Mouse (Mus musculus) midbrain, embryonic 11.5 days (tissue): ENCODE data around the gene Epb41l4b. TPM values are rescaled to one million over a fixed set of nuclear protein-coding genes. Genes with fewer than 3 reads are reported as not detected.

ENCODE experiments used
- ATAC-seq: fragments of 200-750 bp; cut with Nextera tagmentation; 2 replicates; pipeline ENCODE4 v1.8.0; 2017; ENCODE audit warnings: moderate TSS enrichment, moderate library complexity; ENCODE audit not compliant: low FRiP score
- DNase-seq: peaks from one replicate; pipeline ENCODE4 v3.0.0; 2015; ENCODE audit warnings: low spot score; ENCODE audit errors: missing footprints
- H3K27ac ChIP-seq: fragments of 300-500 bp; sonication (generic); 2 replicates; pipeline ENCODE4 v1.5.1; 2014; ENCODE audit warnings: low read depth, low read length
- H3K27me3 ChIP-seq: fragments of 300-500 bp; sonication (generic); 2 replicates; pipeline ENCODE4 v1.6.1; 2014; ENCODE audit warnings: mild to moderate bottlenecking, low read length, moderate library complexity, mixed read lengths; ENCODE audit not compliant: control insufficient read depth, insufficient read depth
- H3K36me3 ChIP-seq: fragments of 300-500 bp; sonication (generic); 2 replicates; pipeline ENCODE4 v1.6.1; 2014; ENCODE audit warnings: mild to moderate bottlenecking, low read length, moderate library complexity, mixed read lengths; ENCODE audit not compliant: control insufficient read depth, insufficient read depth
- H3K4me1 ChIP-seq: fragments of 300-500 bp; sonication (generic); 2 replicates; pipeline ENCODE4 v1.6.1; 2014; ENCODE audit warnings: low read length; ENCODE audit not compliant: control insufficient read depth, insufficient read depth
- H3K4me2 ChIP-seq: fragments of 300-500 bp; sonication (generic); 2 replicates; pipeline ENCODE4 v1.6.1; 2014; ENCODE audit warnings: mild to moderate bottlenecking, moderate library complexity
- H3K4me3 ChIP-seq: fragments of 300-500 bp; sonication (generic); 2 replicates; pipeline ENCODE4 v1.5.1; 2014; ENCODE audit warnings: low read depth, low read length
- H3K9ac ChIP-seq: fragments of 300-500 bp; sonication (generic); 2 replicates; pipeline ENCODE4 v1.6.1; 2014; ENCODE audit warnings: low read length
- H3K9me3 ChIP-seq: fragments of 300-500 bp; sonication (generic); 2 replicates; pipeline ENCODE4 v1.6.1; 2016; ENCODE audit warnings: low read length; ENCODE audit not compliant: control insufficient read depth
- WGBS: fragments of 180-500 bp; shearing (Covaris S2); extraction: QIAGEN DNeasy Blood & Tissue Kit; methylation state at CpG from one replicate; pipeline ENCODE4 v1.1.7; 2014; 5-methylcytosine and 5-hydroxymethylcytosine counted together
- polyA plus RNA-seq: library from polyadenylated mRNA; unstranded; fragments of >200 nt; fragmentation: Nextera tagmentation; extraction: Ambion mirVana; gene quantifications from 2 replicates; pipeline ENCODE4 v1.2.1, GENCODE M21; 2014

The Epb41l4b gene
- polyA plus RNA-seq, 1 experiment from 2014 or later = 0.51 TPM

- 72% methylated on average over 8 of the region's 8 CpGs for whole genome bisulfite sequencing
- H3K27me3 ChIP-seq = no peaks in the 10 kb centered on the region
- H3K4me2 ChIP-seq = no peak overlapping the region
- no peaks in the 10 kb centered on the region for H3K4me1 ChIP-seq
- H3K4me3 ChIP-seq = no peak overlapping the region
- H3K9me3 ChIP-seq = no peaks in the 10 kb centered on the region
- H3K9ac ChIP-seq = no peak overlapping the region
- ATAC-seq (no peak), DNase-seq (peak; percentile 41)
- no peaks in the 10 kb centered on the region for H3K36me3 ChIP-seq
- H3K27ac ChIP-seq = no peak overlapping the region
These were observed 29.6 kb upstream of the Epb41l4b start for GRCm38 (mm10) chr4:57172861-57173260.

- no peak overlapping the region for H3K27ac ChIP-seq
- DNase-seq (peak; percentile 35), ATAC-seq (no peak)
- no peak overlapping the region for H3K4me2 ChIP-seq
- H3K9me3 ChIP-seq = no peaks in the 10 kb centered on the region
- H3K27me3 ChIP-seq = no peaks in the 10 kb centered on the region
- H3K4me1 ChIP-seq = no peaks in the 10 kb centered on the region
- H3K36me3 ChIP-seq = no peaks in the 10 kb centered on the region
- H3K9ac ChIP-seq = no peak overlapping the region
- 83% methylated on average over 5 of the region's 5 CpGs for WGBS
- no peak overlapping the region for H3K4me3 ChIP-seq
These were observed 28.6 kb upstream of the Epb41l4b start for GRCm38 (mm10) chr4:57171817-57172216.

GRCm38 (mm10) chr4:57168680-57169079 is 25.4 kb upstream of the Epb41l4b start:
- WGBS = 77% methylated on average over 3 of the region's 3 CpGs
- no peaks in the 10 kb centered on the region for H3K36me3 ChIP-seq
- ATAC-seq = no peak
- DNase-seq = no peak
- no peak overlapping the region for H3K4me3 ChIP-seq
- no peaks in the 10 kb centered on the region for H3K9me3 ChIP-seq
- H3K27ac ChIP-seq = no peak overlapping the region
- no peaks in the 10 kb centered on the region for H3K4me1 ChIP-seq
- H3K4me2 ChIP-seq = no peak overlapping the region
- H3K9ac ChIP-seq = no peak overlapping the region
- no peaks in the 10 kb centered on the region for H3K27me3 ChIP-seq

- Histone ChIP-seq H3K9me3 (no peaks in the 10 kb centered on the region), H3K27me3 (no peaks in the 10 kb centered on the region), H3K27ac (no peak overlapping the region), H3K4me1 (no peaks in the 10 kb centered on the region), H3K4me3 (no peak overlapping the region), H3K36me3 (no peaks in the 10 kb centered on the region), H3K4me2 (no peak overlapping the region), H3K9ac (no peak overlapping the region)
- 83% methylated on average over 1 of the region's 1 CpGs for WGBS
- DNase-seq (peak; percentile 12), ATAC-seq (no peak)
These were observed 25.0 kb upstream of the Epb41l4b start for GRCm38 (mm10) chr4:57168277-57168676.

- Histone ChIP-seq H3K4me3 (no peak overlapping the region), H3K9me3 (no peaks in the 10 kb centered on the region), H3K27ac (no peak overlapping the region), H3K4me2 (no peak overlapping the region), H3K36me3 (no peaks in the 10 kb centered on the region), H3K4me1 (no peaks in the 10 kb centered on the region), H3K9ac (no peak overlapping the region), H3K27me3 (no peaks in the 10 kb centered on the region)
- WGBS = 63% methylated on average over 12 of the region's 12 CpGs
- ATAC-seq (no peak), DNase-seq (peak; percentile 84)
These were observed 24.0 kb upstream of the Epb41l4b start for GRCm38 (mm10) chr4:57166922-57167870.

- WGBS = 62% methylated on average over 3 of the region's 3 CpGs
- Histone ChIP-seq H3K27ac (no peak overlapping the region), H3K4me3 (no peak overlapping the region), H3K4me2 (no peak overlapping the region), H3K36me3 (no peaks in the 10 kb centered on the region), H3K4me1 (no peaks in the 10 kb centered on the region), H3K9ac (no peak overlapping the region), H3K27me3 (no peaks in the 10 kb centered on the region), H3K9me3 (no peaks in the 10 kb centered on the region)
- ATAC-seq (peak; percentile 80; the same call in 1 of the 2 replicates), DNase-seq (peak; percentile 75)
These were observed 22.4 kb upstream of the Epb41l4b start for GRCm38 (mm10) chr4:57165654-57166053.

GRCm38 (mm10) chr4:57164578-57165210 is 21.5 kb upstream of the Epb41l4b start:
- Histone ChIP-seq H3K4me3 (no peak overlapping the region), H3K4me1 (no peaks in the 10 kb centered on the region), H3K27ac (no peak overlapping the region), H3K27me3 (no peaks in the 10 kb centered on the region), H3K36me3 (no peaks in the 10 kb centered on the region), H3K4me2 (no peak overlapping the region), H3K9me3 (no peaks in the 10 kb centered on the region), H3K9ac (no peak overlapping the region)
- 91% methylated on average over 9 of the region's 9 CpGs for WGBS
- ATAC-seq = no peak
- peak; percentile 78 for DNase-seq

GRCm38 (mm10) chr4:57162789-57163722 is 19.8 kb upstream of the Epb41l4b start:
- H3K9me3 ChIP-seq = no peaks in the 10 kb centered on the region
- H3K4me3 ChIP-seq = no peak overlapping the region
- DNase-seq (peak; percentile 80), ATAC-seq (no peak)
- H3K4me2 ChIP-seq = no peak overlapping the region
- H3K27ac ChIP-seq = no peak overlapping the region
- no peaks in the 10 kb centered on the region for H3K36me3 ChIP-seq
- H3K27me3 ChIP-seq = no peaks in the 10 kb centered on the region
- no peaks in the 10 kb centered on the region for H3K4me1 ChIP-seq
- 24% methylated on average over 10 of the region's 10 CpGs for WGBS
- H3K9ac ChIP-seq = no peak overlapping the region
